Mouse (Mus musculus) thymus, adult 2 months (tissue): ENCODE measurements around the gene Olfr1394.

Experiments
- CTCF ChIP-seq: fragments of 200-500 bp; IDR thresholded peaks from 2 replicates; pipeline ENCODE4 v1.5.1; 2012; ENCODE audit warnings: mild to moderate bottlenecking, control low read depth, low read length, moderate library complexity, borderline replicate concordance; ENCODE audit not compliant: control insufficient read depth, poor library complexity, insufficient read depth; ENCODE audit errors: extremely low read depth
- POLR2A ChIP-seq: fragments of 200-500 bp; IDR thresholded peaks from 2 replicates; pipeline ENCODE4 v1.6.1; 2012; ENCODE audit warnings: mild to moderate bottlenecking, low read length, control low read depth, moderate library complexity; ENCODE audit not compliant: control insufficient read depth, poor library complexity, insufficient read depth; ENCODE audit errors: extremely low read depth

DNA sequence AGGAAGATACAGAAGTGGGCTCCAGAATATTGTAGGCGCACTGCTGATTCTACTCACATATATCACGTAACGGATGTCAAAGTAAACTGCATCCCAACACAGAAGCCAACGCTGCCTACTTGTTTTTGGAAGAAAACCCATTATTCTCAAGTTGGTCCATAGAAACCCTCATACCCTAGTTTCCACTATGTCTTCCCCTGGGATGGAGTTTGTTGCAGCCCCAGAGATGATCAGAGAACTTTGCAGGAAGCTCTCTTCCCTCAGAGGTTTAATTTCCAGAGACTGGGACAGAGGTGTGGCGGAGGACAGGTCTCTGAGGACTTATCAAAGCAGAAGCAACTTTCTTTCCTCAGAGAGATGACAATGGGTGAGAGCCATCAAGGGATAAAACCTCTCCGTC, 12.2 kb upstream of the Olfr1394 start, which contains the start of gene Olfr1395:
- no peak for TF ChIP-seq CTCF
- TF ChIP-seq POLR2A, result no peak
